Mouse (Mus musculus) ovary, postnatal 14 days (tissue): ENCODE data around the gene C87436.

Experiments
- DNase-seq: peaks from one replicate; pipeline ENCODE4 v3.0.0; 2022; ENCODE audit warnings: low spot score

C87436 gene

GRCm38 (mm10) chr6:86426358-86426757, 11.8 kb upstream of the C87436 start, which contains the start of gene Gm44790:
TSS of gene Gm44790 (plus strand) at chr6:86426658.
- no peak for DNase-seq

- no peak for DNase-seq
These were observed 6.6 kb upstream of the C87436 start for GRCm38 (mm10) chr6:86431531-86431930.

GRCm38 (mm10) chr6:86433696-86434095, 4.5 kb upstream of the C87436 start:
- DNase-seq = no peak

- peak; percentile 38 for DNase-seq
These were observed 463 bp upstream of the C87436 start for GRCm38 (mm10) chr6:86437711-86438110.

GRCm38 (mm10) chr6:86439119-86439496, 934 bp downstream of the C87436 start:
- no peak for DNase-seq

- no peak for DNase-seq
These were observed 1.4 kb downstream of the C87436 start for GRCm38 (mm10) chr6:86439531-86439930.

GRCm38 (mm10) chr6:86441571-86441970, 3.4 kb downstream of the C87436 start:
- DNase-seq = no peak

GRCm38 (mm10) chr6:86445551-86445950, 7.4 kb downstream of the C87436 start:
- no peak for DNase-seq

- no peak for DNase-seq
These were observed 8.9 kb downstream of the C87436 start for GRCm38 (mm10) chr6:86446927-86447568.

GRCm38 (mm10) chr6:86456727-86457126, 18.6 kb downstream of the C87436 start:
- no peak for DNase-seq

GRCm38 (mm10) chr6:86463079-86463478, 24.9 kb downstream of the C87436 start:
- no peak for DNase-seq

- no peak for DNase-seq
These were observed 33.1 kb downstream of the C87436 start for GRCm38 (mm10) chr6:86471317-86471716.

GRCm38 (mm10) chr6:86471760-86472099, 33.6 kb downstream of the C87436 start:
- no peak for DNase-seq

GRCm38 (mm10) chr6:86472100-86472955, 34.2 kb downstream of the C87436 start:
- DNase-seq = peak; percentile 99

GRCm38 (mm10) chr6:86473077-86473476, 34.9 kb downstream of the C87436 start:
- no peak for DNase-seq

- no peak for DNase-seq
These were observed 35.9 kb downstream of the C87436 start for GRCm38 (mm10) chr6:86474072-86474471.

GRCm38 (mm10) chr6:86474646-86475181, 36.5 kb downstream of the C87436 start:
- no peak for DNase-seq

GRCm38 (mm10) chr6:86475462-86476167, 37.4 kb downstream of the C87436 start:
- DNase-seq = no peak

- DNase-seq = no peak
These were observed 38.8 kb downstream of the C87436 start for GRCm38 (mm10) chr6:86476931-86477330.

GRCm38 (mm10) chr6:86479311-86479710, 41.1 kb downstream of the C87436 start:
- no peak for DNase-seq

- DNase-seq = no peak
These were observed 41.6 kb downstream of the C87436 start for GRCm38 (mm10) chr6:86479816-86480188.

- peak; percentile 52 for DNase-seq
These were observed 42.1 kb downstream of the C87436 start for GRCm38 (mm10) chr6:86480189-86480831.
